Mouse (Mus musculus) gastrocnemius, postnatal 14 days (tissue): ENCODE measurements around the gene Dnajc2. TPM values are rescaled to one million over a fixed set of nuclear protein-coding genes. Genes with fewer than 3 reads are reported as not detected.

Experiments used
- DNase-seq: peaks from one replicate; pipeline ENCODE4 v3.0.0; 2021; ENCODE audit warnings: mixed read lengths
- intact Hi-C: fragments of 180-260 bp; cut with DNase I; formaldehyde crosslinking; loops from one replicate; pipeline ENCODE4 v1.15.1; 2025; ENCODE audit warnings: low total_unique reads
- long read RNA-seq, 2 experiments: library from polyadenylated mRNA; stranded (forward); transcript quantifications; one replicate each; pipeline ENCODE4 v2.0.0; 2021
- total RNA-seq, 2 experiments: library from RNA; stranded (reverse); gene quantifications; 2 replicates each; pipeline ENCODE4 v1.2.3; 2021

Dnajc2 gene
- total RNA-seq = 10 to 100 TPM; 13.2 to 13.6 TPM
- long read RNA-seq, experiment 1, transcript Dnajc2-201 (17 exons, 2,133 nt) = major isoform, 15 of 19 reads
- long read RNA-seq, experiment 1, partial matches to known transcripts = 3 of 19 reads
- long read RNA-seq, experiment 1, other reads (novel, unspliced or antisense) = 0 of 19 reads
- long read RNA-seq, experiment 2, transcript Dnajc2-201 (17 exons, 2,133 nt) = major isoform, 11 of 12 reads
- long read RNA-seq, experiment 2, partial matches to known transcripts = 0 of 12 reads
- long read RNA-seq, experiment 2, other reads (novel, unspliced or antisense) = 1 of 12 reads

DNA sequence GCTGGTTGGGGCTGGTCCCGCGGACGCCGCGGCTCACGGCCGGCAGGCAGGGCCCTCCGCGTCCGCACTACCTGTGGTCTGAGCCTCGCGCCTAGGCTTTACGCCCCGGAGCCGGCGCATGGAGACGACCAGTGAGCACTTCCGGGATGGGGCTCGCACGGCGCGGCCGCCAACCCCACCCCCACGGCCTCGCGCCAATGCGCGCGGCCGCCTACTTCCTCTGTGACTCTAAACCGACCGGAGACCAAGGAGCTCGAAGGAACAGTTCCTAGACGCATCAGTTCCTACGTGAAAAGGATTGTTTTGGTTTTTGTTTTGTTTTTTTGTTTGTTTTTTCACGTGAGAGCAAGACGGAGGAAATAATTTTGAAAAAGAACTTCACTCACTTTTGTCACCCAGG lies at the start of gene Dnajc2, which contains the start of gene Psmc2:
Dnajc2 (minus strand) TSS at position 199 of the 400 bp plus-strand sequence.
Psmc2 (plus strand) TSS at position 231 of the 400 bp plus-strand sequence.
- intact Hi-C loops = loop anchor here (10.0 kb wide), 1 partner anchor 50 kb away; the partner anchor contains the start of gene Pmpcb

GRCm38 (mm10) chr5:21831761-21832160 lies 46.7 kb upstream of the Dnajc2 start:
- DNase-seq = no peak
- intact Hi-C loops = no loop called here

More for the DNA sequence above, at the start of gene Dnajc2, which contains the start of gene Psmc2:
- peak; percentile 90 for DNase-seq

- no peak for DNase-seq
- intact Hi-C loops = no loop called here
Observed at GRCm38 (mm10) chr5:21828855-21829254, 43.8 kb upstream of the Dnajc2 start.

DNA sequence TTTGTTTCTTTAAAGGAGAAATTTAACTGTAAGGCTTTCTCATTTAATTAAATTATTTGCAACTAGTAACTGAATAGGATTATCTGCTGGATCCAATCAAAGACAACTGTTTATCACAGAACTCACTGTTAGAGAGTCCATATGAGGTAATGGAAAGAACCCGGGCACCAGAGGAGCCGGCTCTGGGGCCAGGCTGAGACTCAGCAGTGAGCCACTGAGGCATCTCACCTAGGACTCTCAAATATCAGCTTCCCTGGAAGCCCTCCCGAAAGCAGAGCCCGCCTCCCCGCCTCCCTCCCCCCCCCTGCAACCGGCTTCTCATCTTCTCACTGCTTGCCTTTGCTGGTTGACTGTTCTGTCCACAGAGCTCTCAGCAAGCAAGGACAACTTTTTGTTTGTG lies 42.6 kb upstream of the Dnajc2 start:
- DNase-seq = no peak
- intact Hi-C loops = no loop called here

- DNase-seq = no peak
- intact Hi-C loops = no loop called here
Observed at GRCm38 (mm10) chr5:21826370-21826769, 41.3 kb upstream of the Dnajc2 start.

GRCm38 (mm10) chr5:21813994-21814393 lies 28.9 kb upstream of the Dnajc2 start:
- intact Hi-C loops = no loop called here
- DNase-seq = no peak

GRCm38 (mm10) chr5:21810924-21811323 lies 25.9 kb upstream of the Dnajc2 start:
- intact Hi-C loops = no loop called here

GRCm38 (mm10) chr5:21804837-21805236 lies 19.8 kb upstream of the Dnajc2 start:
- DNase-seq = no peak
- intact Hi-C loops = no loop called here

More at GRCm38 (mm10) chr5:21810924-21811323, 25.9 kb upstream of the Dnajc2 start:
- DNase-seq = no peak

DNA sequence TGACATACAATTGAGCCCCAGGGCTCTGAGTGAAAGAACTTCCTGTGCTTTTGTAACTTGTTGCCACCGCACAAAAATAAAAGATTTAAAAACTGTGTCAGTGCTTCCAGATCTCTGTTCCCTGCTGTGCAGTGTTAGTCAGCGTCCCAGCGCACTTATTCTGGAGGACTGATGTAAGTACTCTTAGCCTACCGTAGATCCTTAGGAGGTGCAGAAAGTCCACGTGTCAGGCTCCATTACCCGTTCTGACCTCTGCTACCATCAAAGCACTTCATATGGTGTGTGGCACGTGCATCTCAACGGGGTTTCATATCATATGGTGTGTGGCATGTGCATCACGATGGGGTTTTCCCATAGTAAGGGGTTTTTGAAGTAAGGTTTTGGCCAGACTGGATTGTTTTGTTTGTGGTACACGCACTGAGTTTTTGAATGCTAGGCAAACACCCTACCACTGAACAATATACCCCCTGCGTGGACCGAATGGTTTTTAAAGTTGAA lies 18.7 kb upstream of the Dnajc2 start:
- intact Hi-C loops = no loop called here
- DNase-seq = no peak

DNA sequence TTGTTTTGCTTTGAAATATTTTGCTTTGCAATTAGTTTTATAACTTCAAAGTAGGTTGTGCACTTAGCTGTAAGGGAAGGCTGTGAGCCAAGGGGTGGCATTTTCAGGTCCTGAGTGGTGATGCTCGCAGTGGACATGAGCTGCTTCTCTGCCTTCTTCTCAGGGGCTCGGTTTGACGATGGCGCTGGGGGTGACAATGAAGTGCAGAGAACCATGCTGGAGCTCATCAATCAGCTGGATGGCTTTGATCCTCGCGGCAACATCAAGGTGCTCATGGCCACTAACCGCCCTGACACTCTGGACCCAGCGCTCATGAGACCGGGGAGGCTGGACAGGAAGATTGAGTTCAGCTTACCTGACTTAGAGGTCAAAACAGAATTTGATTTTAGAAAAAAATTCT lies 17.9 kb upstream of the Dnajc2 start:
- no peak for DNase-seq
- intact Hi-C loops = no loop called here

DNA sequence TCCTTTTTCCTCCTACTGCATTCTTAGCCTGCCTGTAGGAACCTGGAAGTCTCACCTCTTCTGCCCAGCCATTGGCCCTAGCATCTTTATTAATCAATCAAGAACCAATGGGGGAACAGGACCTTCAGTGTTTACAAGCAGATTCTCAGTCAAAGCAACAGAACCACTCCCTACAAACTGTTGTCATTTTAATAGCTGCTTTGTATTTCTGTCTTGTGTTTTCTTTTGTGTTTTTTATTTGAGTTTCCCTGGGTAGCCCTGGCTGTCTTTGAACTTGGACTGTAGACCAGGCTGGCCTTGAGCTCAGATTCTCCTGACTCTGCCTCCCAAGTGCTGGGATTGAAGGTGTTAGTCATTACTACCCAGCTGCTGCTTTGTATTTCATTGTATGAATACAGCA lies 7.1 kb upstream of the Dnajc2 start:
- intact Hi-C loops = no loop called here
- no peak for DNase-seq

DNA sequence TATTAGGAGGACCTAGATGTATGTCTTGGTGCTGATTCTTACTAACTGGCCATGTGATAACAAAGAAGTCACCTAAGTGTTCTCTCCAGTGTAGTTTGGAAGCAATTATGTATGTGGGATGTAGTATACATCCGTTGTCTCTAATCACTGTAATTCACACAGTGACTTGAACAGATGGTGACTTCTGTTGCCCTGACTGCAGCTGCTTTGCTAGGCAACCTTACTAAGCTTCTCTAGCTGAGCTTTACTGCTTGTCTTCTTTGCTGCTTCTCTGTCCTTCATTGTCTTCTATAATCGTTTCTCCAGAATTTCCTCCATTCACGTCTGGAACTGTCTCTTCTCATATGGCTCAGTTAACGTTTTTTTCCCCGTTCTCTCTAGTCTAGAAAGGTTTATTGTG lies 4.0 kb upstream of the Dnajc2 start:
- intact Hi-C loops = loop anchor here (10.0 kb wide), 1 partner anchor 54 kb away; the partner anchor contains the start of gene Pmpcb
- DNase-seq = no peak

DNA sequence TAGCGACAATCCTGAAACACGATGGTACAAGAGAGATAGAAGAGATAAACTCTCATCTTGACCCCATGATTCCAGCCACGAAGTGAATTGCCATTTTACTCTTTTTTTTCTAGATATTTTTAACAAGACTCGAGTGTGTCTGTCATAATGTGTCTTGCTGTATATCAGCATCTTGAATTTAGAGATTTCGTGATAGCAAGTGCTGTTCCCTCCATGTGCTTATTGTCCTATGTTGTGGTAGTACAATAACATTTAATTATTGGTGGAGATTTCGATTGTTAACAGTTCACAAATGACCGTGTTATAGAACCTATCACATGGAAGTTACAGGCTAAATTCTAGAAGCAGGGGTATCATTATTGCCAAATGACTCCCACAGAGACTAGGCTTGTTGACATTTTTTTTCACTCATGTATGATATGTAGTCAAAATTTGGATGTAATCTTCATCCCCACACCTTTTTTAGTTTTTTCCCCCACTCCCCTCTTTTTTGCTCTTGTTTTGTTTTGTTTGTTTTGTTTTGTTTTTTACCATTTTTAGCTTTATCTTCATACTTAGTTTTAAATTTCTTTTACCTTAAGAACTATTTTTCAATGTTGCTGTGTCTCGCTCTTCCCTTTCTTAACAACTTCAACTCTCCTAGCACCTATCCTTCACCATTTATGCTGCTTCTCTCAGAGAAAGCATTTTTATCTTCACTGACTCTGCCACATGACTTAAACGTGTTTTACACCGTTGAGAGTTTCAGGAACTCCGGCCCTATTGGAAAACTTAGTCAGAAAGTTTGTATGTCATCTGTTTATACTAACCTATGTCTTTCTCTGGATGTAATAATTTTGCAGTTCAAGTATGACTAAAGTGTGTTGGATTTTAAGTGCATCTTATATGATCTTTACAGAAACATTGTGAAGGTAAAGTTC lies 2.4 kb upstream of the Dnajc2 start:
- no peak for DNase-seq
- intact Hi-C loops = loop anchor here (10.0 kb wide), 1 partner anchor 53 kb away; the partner anchor contains the start of gene Pmpcb

DNA sequence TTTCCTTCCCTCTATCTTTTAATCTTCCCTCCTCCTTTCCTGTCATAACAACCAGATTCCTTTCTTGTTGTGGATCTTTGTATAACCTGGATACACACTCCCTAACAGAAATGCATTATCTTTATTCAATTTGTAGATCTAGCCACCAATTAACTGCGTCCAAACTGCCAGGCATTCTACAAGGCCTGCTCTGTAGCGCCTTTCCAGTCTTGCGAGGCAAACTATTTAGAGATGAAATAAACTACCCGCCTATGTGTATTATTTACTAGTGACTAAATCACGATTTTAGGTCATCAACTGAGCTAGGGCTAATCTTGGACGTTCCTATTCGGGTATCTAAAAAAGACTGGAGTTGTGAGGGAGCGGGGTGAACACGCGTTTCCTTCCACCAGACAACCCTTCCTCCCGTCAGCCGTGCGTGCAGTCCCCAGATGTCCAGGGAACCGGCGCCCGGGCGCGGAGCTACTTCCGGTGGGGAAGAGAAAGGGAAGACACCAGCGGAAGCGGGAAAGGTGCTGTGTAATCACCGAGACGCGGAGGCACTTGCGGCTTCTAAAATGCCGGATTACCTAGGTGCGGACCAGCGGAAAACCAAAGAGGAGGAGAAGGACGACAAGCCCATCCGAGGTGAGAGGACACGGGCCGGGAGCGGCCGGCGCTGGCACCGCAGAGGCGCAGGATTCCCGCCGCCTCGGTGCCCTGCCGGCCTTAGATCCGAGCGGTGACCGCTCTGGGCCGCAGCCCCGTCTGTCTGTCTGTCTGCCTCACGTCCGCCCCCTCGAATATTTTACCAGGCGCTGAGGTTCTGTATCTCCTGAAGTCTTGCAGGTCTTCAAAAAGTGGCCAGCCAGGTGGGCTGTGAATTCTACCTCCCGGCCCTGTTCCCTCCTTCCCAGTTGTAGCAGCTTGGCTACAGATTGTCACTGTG lies 1.5 kb upstream of the Dnajc2 start:
- intact Hi-C loops = loop anchor here (10.0 kb wide), 1 partner anchor 52 kb away; the partner anchor contains the start of gene Pmpcb
- DNase-seq = peak; percentile 91

GRCm38 (mm10) chr5:21785776-21786175 lies 725 bp upstream of the Dnajc2 start:
- DNase-seq = no peak
- intact Hi-C loops = loop anchor here (10.0 kb wide), 1 partner anchor 51 kb away; the partner anchor contains the start of gene Pmpcb

DNA sequence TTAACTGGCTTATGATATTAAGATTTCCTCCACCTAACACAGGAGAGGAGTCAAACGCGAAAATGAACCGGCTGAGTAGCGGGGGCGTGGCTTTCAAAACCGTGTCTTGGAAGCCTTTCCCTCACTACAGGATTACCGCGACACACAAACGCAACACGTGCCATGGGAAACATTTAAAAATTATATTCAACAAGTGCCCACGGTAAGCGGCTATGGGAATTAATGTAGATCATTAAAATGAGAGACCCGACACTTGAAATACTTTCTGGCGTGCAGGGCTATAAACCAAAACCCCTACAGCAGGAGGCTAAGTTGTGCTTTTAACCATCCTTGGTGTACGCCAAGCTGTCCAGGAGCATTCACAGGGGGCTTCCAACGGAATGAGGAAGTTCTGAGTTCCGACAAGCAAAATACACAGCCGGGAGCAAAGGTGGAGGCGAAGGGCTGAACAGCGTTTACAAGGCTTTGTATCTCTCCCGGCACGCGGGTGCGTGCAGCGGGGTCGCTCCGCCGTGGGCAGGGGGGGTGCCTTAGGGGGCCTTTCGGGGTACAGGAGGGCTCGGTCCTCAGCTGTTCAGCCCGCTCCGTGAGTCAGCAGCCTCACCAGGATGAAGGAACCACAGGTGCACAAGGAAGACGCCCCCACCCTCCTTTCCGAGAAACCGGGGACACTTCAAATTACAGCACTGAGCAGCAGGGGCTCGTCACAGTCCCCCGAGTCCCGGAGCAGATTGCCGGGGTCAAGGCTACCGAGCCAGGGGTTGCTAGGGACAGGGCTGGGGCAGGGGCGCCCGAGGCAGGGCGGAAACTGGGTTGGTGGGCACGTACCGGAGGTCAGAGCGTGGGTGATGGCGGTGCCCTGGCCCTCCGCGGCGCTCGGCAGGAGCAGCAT lies 644 bp downstream of the Dnajc2 start:
- peak; percentile 9 for DNase-seq
- intact Hi-C loops = loop anchor here (10.0 kb wide), 1 partner anchor 50 kb away; the partner anchor contains the start of gene Pmpcb

DNA sequence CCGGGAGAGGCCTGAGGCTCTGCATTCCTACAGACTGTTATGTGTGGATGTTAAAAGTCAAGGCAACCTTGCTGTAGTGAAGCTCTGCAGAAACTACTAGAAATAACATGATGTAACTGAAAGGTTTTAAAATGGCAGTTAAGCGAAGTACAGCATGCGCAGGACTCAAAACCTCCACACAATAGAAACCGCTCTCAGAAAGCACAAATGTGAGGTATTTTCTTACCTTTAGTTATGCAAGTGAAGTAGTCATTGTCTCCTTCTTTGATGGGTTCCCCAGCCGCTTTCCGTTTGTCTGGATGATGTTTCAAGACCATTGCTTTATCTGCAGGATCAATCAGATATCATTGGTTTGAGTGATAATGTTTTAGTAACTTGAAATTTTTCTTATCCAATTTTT lies 8.6 kb downstream of the Dnajc2 start:
- no peak for DNase-seq
- intact Hi-C loops = no loop called here

DNA sequence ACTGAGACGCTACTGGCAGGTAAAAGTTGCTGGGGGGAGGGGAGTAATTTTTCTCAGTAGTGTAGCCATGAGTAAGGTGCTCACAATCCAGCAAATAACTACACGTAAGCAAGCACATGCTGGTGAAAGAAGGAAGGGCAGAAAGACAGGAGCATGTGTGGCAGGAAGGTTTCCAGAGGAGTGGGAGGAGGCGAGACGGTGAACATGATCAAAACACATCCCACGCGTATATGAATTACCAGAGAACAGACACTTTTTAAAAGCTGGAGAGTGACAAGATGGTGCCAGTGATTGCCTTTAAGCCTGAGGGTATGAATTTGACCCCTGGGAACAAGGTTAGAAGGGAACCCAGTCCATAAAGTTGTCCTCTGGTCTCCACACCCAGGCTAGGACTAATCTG lies 15.2 kb downstream of the Dnajc2 start:
- no peak for DNase-seq
- intact Hi-C loops = no loop called here
